Mouse (Mus musculus) thymus, adult 2 months (tissue): Measurements from ENCODE around the gene Gm20517. TPM values are rescaled to one million over a fixed set of nuclear protein-coding genes. Genes with fewer than 3 reads are reported as not detected.
A peak's percentile ranks its signal among the peaks of the same experiment; 100 is the strongest.

Experiments used
- DNase-seq: peaks from one replicate; pipeline ENCODE4 v3.0.0; 2021
- H3K27ac ChIP-seq: fragments of 200-500 bp; 2 replicates; pipeline ENCODE4 v1.5.1; 2012; ENCODE audit warnings: low read length, control low read depth; ENCODE audit not compliant: control insufficient read depth, insufficient read depth
- H3K27me3 ChIP-seq: fragments of 200-500 bp; 2 replicates; pipeline ENCODE4 v1.6.1; 2012; ENCODE audit warnings: mild to moderate bottlenecking, low read length, moderate library complexity, mixed read lengths; ENCODE audit not compliant: control insufficient read depth, insufficient read depth
- H3K36me3 ChIP-seq: fragments of 200-500 bp; 2 replicates; pipeline ENCODE4 v1.6.1; 2012; ENCODE audit warnings: mild to moderate bottlenecking, low read length, moderate library complexity; ENCODE audit not compliant: control insufficient read depth, insufficient read depth
- H3K4me1 ChIP-seq: fragments of 200-500 bp; replicated peaks from 2 replicates; pipeline ENCODE4 v1.6.1; 2012; ENCODE audit warnings: low read length; ENCODE audit not compliant: control insufficient read depth, insufficient read depth
- H3K4me3 ChIP-seq: fragments of 200-500 bp; 2 replicates; pipeline ENCODE4 v1.5.1; 2012; ENCODE audit warnings: mild to moderate bottlenecking, low read length, control low read depth, moderate library complexity; ENCODE audit not compliant: control insufficient read depth, insufficient read depth
- CTCF ChIP-seq: fragments of 200-500 bp; IDR thresholded peaks from 2 replicates; pipeline ENCODE4 v1.5.1; 2012; ENCODE audit warnings: mild to moderate bottlenecking, control low read depth, low read length, moderate library complexity, borderline replicate concordance; ENCODE audit not compliant: control insufficient read depth, poor library complexity, insufficient read depth; ENCODE audit errors: extremely low read depth
- POLR2A ChIP-seq: fragments of 200-500 bp; IDR thresholded peaks from 2 replicates; pipeline ENCODE4 v1.6.1; 2012; ENCODE audit warnings: mild to moderate bottlenecking, low read length, control low read depth, moderate library complexity; ENCODE audit not compliant: control insufficient read depth, poor library complexity, insufficient read depth; ENCODE audit errors: extremely low read depth
- WGBS: fragments of 180-500 bp; shearing (Covaris S2); methylation state at CpG from one replicate; pipeline ENCODE4 v1.1.7; 2018; 5-methylcytosine and 5-hydroxymethylcytosine counted together
- polyA plus RNA-seq: library from polyadenylated mRNA; depleted of rRNA; stranded (reverse); fragments of >200 nt; gene quantifications from 2 replicates; pipeline ENCODE4 v1.2.3, GENCODE M21; 2012

The Gm20517 gene
- polyA plus RNA-seq, 1 experiment: 2.8 TPM

- 81% methylated on average over 11 of the region's 11 CpGs for WGBS
- Histone ChIP-seq H3K27ac (peak overlapping the region; percentile 94), H3K36me3 (peaks cover 71% of the 10 kb centered on the region), H3K4me3 (no peak overlapping the region), H3K27me3 (no peaks in the 10 kb centered on the region), H3K4me1 (peaks cover 67% of the 10 kb centered on the region)
- peak; percentile 55 for DNase-seq
- TF ChIP-seq CTCF (no peak), POLR2A (no peak)
Observed at GRCm38 (mm10) chr17:47599511-47600297, 11.7 kb upstream of the Gm20517 start.

GRCm38 (mm10) chr17:47600601-47601388, 10.6 kb upstream of the Gm20517 start:
- H3K27me3 ChIP-seq: no peaks in the 10 kb centered on the region
- peak overlapping the region; percentile 94 for H3K27ac ChIP-seq
- peak; percentile 41 for DNase-seq
- no peak for TF ChIP-seq CTCF
- no peak for TF ChIP-seq POLR2A
- 38% methylated on average over 13 of the region's 13 CpGs for WGBS
- H3K4me3 ChIP-seq: no peak overlapping the region
- peaks cover 60% of the 10 kb centered on the region for H3K36me3 ChIP-seq
- H3K4me1 ChIP-seq: peaks cover 59% of the 10 kb centered on the region

- Histone ChIP-seq H3K4me1 (peaks cover 54% of the 10 kb centered on the region), H3K36me3 (peaks cover 56% of the 10 kb centered on the region)
- WGBS: 93% methylated on average over 10 of the region's 10 CpGs
Observed at GRCm38 (mm10) chr17:47601389-47601755, 10.0 kb upstream of the Gm20517 start.

GRCm38 (mm10) chr17:47602289-47602688, 9.1 kb upstream of the Gm20517 start:
- H3K36me3 ChIP-seq: peaks cover 47% of the 10 kb centered on the region
- no peak for DNase-seq
- TF ChIP-seq CTCF (no peak), POLR2A (no peak)
- H3K27me3 ChIP-seq: no peaks in the 10 kb centered on the region
- H3K4me3 ChIP-seq: no peak overlapping the region
- H3K27ac ChIP-seq: no peak overlapping the region
- H3K4me1 ChIP-seq: peaks cover 45% of the 10 kb centered on the region
- 96% methylated on average over 11 of the region's 11 CpGs for WGBS

More at GRCm38 (mm10) chr17:47601389-47601755, 10.0 kb upstream of the Gm20517 start:
- Histone ChIP-seq H3K27me3 (no peaks in the 10 kb centered on the region), H3K27ac (peak overlapping the region; percentile 94), H3K4me3 (no peak overlapping the region)
- peak; percentile 30 for DNase-seq
- TF ChIP-seq POLR2A (no peak), CTCF (no peak)

- H3K4me1 ChIP-seq: peaks cover 8% of the 10 kb centered on the region
- peaks cover 20% of the 10 kb centered on the region for H3K36me3 ChIP-seq
- TF ChIP-seq POLR2A: no peak
- TF ChIP-seq CTCF: peak; percentile 42; the same call in 1 of the 2 replicates
- 77% methylated on average over 5 of the region's 5 CpGs for WGBS
- no peaks in the 10 kb centered on the region for H3K27me3 ChIP-seq
- H3K4me3 ChIP-seq: no peak overlapping the region
- peak; percentile 70 for DNase-seq
- H3K27ac ChIP-seq: no peak overlapping the region
Observed at GRCm38 (mm10) chr17:47606220-47606619, 5.2 kb upstream of the Gm20517 start.

- no peak overlapping the region for H3K27ac ChIP-seq
- 91% methylated on average over 4 of the region's 4 CpGs for WGBS
- peaks cover 10% of the 10 kb centered on the region for H3K4me1 ChIP-seq
- no peaks in the 10 kb centered on the region for H3K27me3 ChIP-seq
- no peak overlapping the region for H3K4me3 ChIP-seq
- no peak for DNase-seq
- no peak for TF ChIP-seq CTCF
- no peak for TF ChIP-seq POLR2A
- H3K36me3 ChIP-seq: peaks cover under 1% of the 10 kb centered on the region; the same call in 1 of the 2 replicates
Observed at GRCm38 (mm10) chr17:47609182-47609581, 2.2 kb upstream of the Gm20517 start.

GRCm38 (mm10) chr17:47611661-47611982, 233 bp downstream of the Gm20517 start:
- Histone ChIP-seq H3K4me3 (peak overlapping the region; percentile 74), H3K27ac (no peak overlapping the region; the same call in 1 of the 2 replicates), H3K36me3 (no peaks in the 10 kb centered on the region; the same call in 1 of the 2 replicates), H3K4me1 (peaks cover 10% of the 10 kb centered on the region), H3K27me3 (no peaks in the 10 kb centered on the region)
- TF ChIP-seq CTCF (no peak), POLR2A (no peak)
- no peak for DNase-seq
- WGBS: 1% methylated on average over 13 of the region's 13 CpGs
